ENCODE assay signal across 1 mouse cellular context in genomic region chr14:51195681-51196080, GRCm38 (mm10).
TF ChIP-seq lines count a peak whose summit lies in the region.

No protein-coding gene starts in this region.

TF ChIP-seq in ES-E14, 5 proteins besides CTCF, POLR2A, EP300 and RAD21:
- TF ChIP-seq MAFK (IDR thresholded peaks at IDR 0.05; ENCODE audit: insufficient read depth, low read depth, low read length) (peak; percentile 98), CHD2 (IDR thresholded peaks at IDR 0.05; ENCODE audit: low read depth, low read length) (no peak)
TF ChIP-seq in ES-E14: peak in this region for 1.
